In genomic region chr3:65454301-65454700, GRCm38 (mm10) we compare ENCODE assay signal across 18 mouse cellular contexts.
"Had no signal": no experiment of that assay in that cellular context is flagged by ENCODE, and none has a peak within 500 bp of the region (broad histone marks: within the 10 kb centered on the region; RNA-seq: fewer than 3 reads in every experiment).

No protein-coding gene starts in this region.

- H3K4me2 ChIP-seq: lung, embryonic 14.5 days; midbrain, embryonic 13.5 days; neural tube, embryonic 13.5 days had no signal

- H3K4me3 ChIP-seq: midbrain, embryonic 10.5 days; midbrain, embryonic 13.5 days; myocyte; neural tube, embryonic 13.5 days had no signal

- H3K9me3 ChIP-seq: midbrain, embryonic 10.5 days; neural tube, embryonic 13.5 days had no signal

- H3K27ac ChIP-seq: liver, embryonic 14.5 days had no signal

- ATAC-seq: midbrain, embryonic 13.5 days; midbrain, embryonic 16.5 days had no signal

- DNase-seq: lung, adult 18-20 months; lung, embryonic 14.5 days; lung, postnatal 10 days; lung, postnatal 4 days; retina, postnatal 1 day; right cerebral cortex, adult 18-20 months; right cerebral cortex, postnatal 25 days; right cerebral cortex, postnatal 4 days; spleen, adult 18-20 months; thymus, adult 18-20 months; thymus, postnatal 14 days; thymus, postnatal 36 days had no signal

- H3K9ac ChIP-seq: liver, embryonic 14.5 days; lung, embryonic 14.5 days; midbrain, embryonic 13.5 days; neural tube, embryonic 13.5 days had no signal

- H3K27me3 ChIP-seq: midbrain, embryonic 13.5 days; neural tube, embryonic 13.5 days had no signal

- H3K36me3 ChIP-seq: midbrain, embryonic 10.5 days; midbrain, embryonic 13.5 days; neural tube, embryonic 13.5 days had no signal
